Mouse (Mus musculus): Measurements from ENCODE around the gene Slc6a11.

- TF ChIP-seq CTCF (IDR thresholded peaks at IDR 0.05) (peak; percentile 46), EP300 (IDR thresholded peaks at IDR 0.05) (no peak)
Measured at GRCm38 (mm10) chr6:114224399-114224798, 93.4 kb downstream of the Slc6a11 start.

All from lung, postnatal 0 days (tissue).